Mouse (Mus musculus): ENCODE data around the gene Hist1h2bn.

GRCm38 (mm10) chr13:21781639-21782038, 27.7 kb downstream of the Hist1h2bn start:
- no peak for TF ChIP-seq CTCF (IDR thresholded peaks at IDR 0.05; ENCODE audit: borderline replicate concordance, extremely low read depth, insufficient read depth, insufficient read length)
- no peak for TF ChIP-seq POLR2A (IDR thresholded peaks at IDR 0.05; ENCODE audit: borderline replicate concordance, extremely low read depth, insufficient read depth, insufficient read length, poor library complexity, severe bottlenecking)

Measured in brain, embryonic 14.5 days (tissue).